Mouse (Mus musculus): ENCODE measurements around the gene Ddx52.

The Ddx52 gene

GRCm38 (mm10) chr11:83941950-83942840 is at the start of gene Ddx52:
TSS of gene Ddx52 (plus strand) at chr11:83942062.
- peak; percentile 87 for DNase-seq (ENCODE audit: extremely low spot score, low spot score)

- no peak for DNase-seq (ENCODE audit: extremely low spot score, low spot score)
Measured at GRCm38 (mm10) chr11:83893325-83893724, 48.5 kb upstream of the Ddx52 start.

- no peak for DNase-seq (ENCODE audit: extremely low spot score, low spot score)
Measured at GRCm38 (mm10) chr11:83896430-83897410, 45.1 kb upstream of the Ddx52 start.

- no peak for DNase-seq (ENCODE audit: extremely low spot score, low spot score)
Measured at GRCm38 (mm10) chr11:83897569-83897968, 44.3 kb upstream of the Ddx52 start.

- DNase-seq (ENCODE audit: extremely low spot score, low spot score) = no peak
Measured at GRCm38 (mm10) chr11:83902812-83903211, 39.0 kb upstream of the Ddx52 start.

GRCm38 (mm10) chr11:83905756-83906155 is 36.1 kb upstream of the Ddx52 start:
- DNase-seq (ENCODE audit: extremely low spot score, low spot score) = no peak

- DNase-seq (ENCODE audit: extremely low spot score, low spot score) = no peak
Measured at GRCm38 (mm10) chr11:83908376-83908775, 33.5 kb upstream of the Ddx52 start.

- DNase-seq (ENCODE audit: extremely low spot score, low spot score) = no peak
Measured at GRCm38 (mm10) chr11:83913824-83914311, 28.0 kb upstream of the Ddx52 start.

GRCm38 (mm10) chr11:83914501-83914900 is 27.4 kb upstream of the Ddx52 start:
- no peak for DNase-seq (ENCODE audit: extremely low spot score, low spot score)

- DNase-seq (ENCODE audit: extremely low spot score, low spot score) = no peak
Measured at GRCm38 (mm10) chr11:83922600-83922999, 19.3 kb upstream of the Ddx52 start.

GRCm38 (mm10) chr11:83927097-83927496 is 14.8 kb upstream of the Ddx52 start:
- peak; percentile 20 for DNase-seq (ENCODE audit: extremely low spot score, low spot score)

GRCm38 (mm10) chr11:83932506-83933106 is 9.3 kb upstream of the Ddx52 start:
- DNase-seq (ENCODE audit: extremely low spot score, low spot score) = no peak

GRCm38 (mm10) chr11:83933376-83933775 is 8.5 kb upstream of the Ddx52 start:
- no peak for DNase-seq (ENCODE audit: extremely low spot score, low spot score)

- peak; percentile 74 for DNase-seq (ENCODE audit: extremely low spot score, low spot score)
Measured at GRCm38 (mm10) chr11:83935986-83936665, 5.7 kb upstream of the Ddx52 start.

- DNase-seq (ENCODE audit: extremely low spot score, low spot score) = no peak
Measured at GRCm38 (mm10) chr11:83938556-83938955, 3.3 kb upstream of the Ddx52 start.

GRCm38 (mm10) chr11:83956822-83957221 is 15.0 kb downstream of the Ddx52 start:
- no peak for DNase-seq (ENCODE audit: extremely low spot score, low spot score)

GRCm38 (mm10) chr11:83961983-83962382 is 20.1 kb downstream of the Ddx52 start:
- DNase-seq (ENCODE audit: extremely low spot score, low spot score) = no peak

- peak; percentile 90 for DNase-seq (ENCODE audit: extremely low spot score, low spot score)
Measured at GRCm38 (mm10) chr11:83963991-83964921, 22.4 kb downstream of the Ddx52 start, which contains the start of gene Synrg. TSS of gene Synrg (plus strand) at chr11:83964428.

- DNase-seq (ENCODE audit: extremely low spot score, low spot score) = no peak
Measured at GRCm38 (mm10) chr11:83967436-83968204, 25.8 kb downstream of the Ddx52 start.
